ENCODE assay signal across 23 mouse cellular contexts in the genomic region with DNA sequence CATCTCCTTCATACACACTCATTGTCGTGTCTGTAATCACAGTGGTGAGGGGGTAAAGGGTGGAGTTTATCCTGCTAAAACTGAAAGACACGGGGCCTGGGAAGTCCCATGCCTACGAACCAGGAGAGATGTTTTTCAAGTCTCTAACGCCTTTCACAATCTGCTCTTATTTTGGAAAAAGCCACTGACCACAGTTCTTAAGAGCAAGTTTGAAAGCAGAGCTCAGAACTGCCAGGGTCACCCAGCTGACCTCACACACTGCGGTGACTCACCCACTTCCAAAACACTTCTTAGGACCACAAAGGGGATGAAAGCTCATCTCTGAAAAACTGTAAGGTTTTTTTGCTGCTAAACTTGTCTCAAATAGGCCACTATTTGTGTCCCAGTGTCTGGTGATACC.
DNase-seq lines count a peak whose midpoint lies in the region; ATAC-seq and TF ChIP-seq lines count a peak whose summit lies in the region.
"Had no signal": no experiment of that assay in that cellular context is flagged by ENCODE, and none has a peak within 500 bp of the region (broad histone marks: within the 10 kb centered on the region; RNA-seq: fewer than 3 reads in every experiment).

No protein-coding gene starts in this region.

- no peak for TF ChIP-seq POLR2A in small intestine, adult 2 months (IDR thresholded peaks at IDR 0.05; ENCODE audit: low read depth, low read length)

- H3K4me1 ChIP-seq in lung, postnatal 0 days (ENCODE audit: insufficient read depth, low read depth, low read length) = peaks cover 5% of the 10 kb centered on the region; the same call in 1 of the 2 replicates
- H3K4me1 ChIP-seq in small intestine, adult 2 months (ENCODE audit: control insufficient read depth, insufficient read depth, insufficient read length, low read length) = peaks cover 3% of the 10 kb centered on the region; the same call in 1 of the 2 replicates
- no peaks in the 10 kb centered on the region for H3K4me1 ChIP-seq in forebrain, postnatal 0 days (ENCODE audit: insufficient read depth)

- no peak overlapping the region for H3K9ac ChIP-seq in lung, postnatal 0 days (replicated peaks; ENCODE audit: low read depth)
- H3K9ac ChIP-seq in forebrain, postnatal 0 days = no peak overlapping the region
- H3K9ac ChIP-seq: heart, embryonic 15.5 days; limb, embryonic 13.5 days; liver, embryonic 14.5 days had no signal

- H3K4me2 ChIP-seq in lung, postnatal 0 days (replicated peaks; ENCODE audit: low read depth, low read length) = no peak overlapping the region
- H3K4me2 ChIP-seq in forebrain, postnatal 0 days (ENCODE audit: low read depth) = no peak overlapping the region
- H3K4me2 ChIP-seq: heart, embryonic 15.5 days; limb, embryonic 13.5 days had no signal

- no peaks in the 10 kb centered on the region for H3K27me3 ChIP-seq in lung, postnatal 0 days (replicated peaks; ENCODE audit: insufficient read depth, low read length)
- H3K27me3 ChIP-seq in small intestine, adult 2 months (ENCODE audit: control insufficient read depth, insufficient read depth, low read length) = no peaks in the 10 kb centered on the region
- no peaks in the 10 kb centered on the region for H3K27me3 ChIP-seq in forebrain, postnatal 0 days (ENCODE audit: insufficient read depth, low read length)

- H3K9me3 ChIP-seq in lung, postnatal 0 days (ENCODE audit: low read length) = no peaks in the 10 kb centered on the region
- no peaks in the 10 kb centered on the region for H3K9me3 ChIP-seq in forebrain, postnatal 0 days (ENCODE audit: low read length)
- H3K9me3 ChIP-seq: forebrain, embryonic 10.5 days; heart, embryonic 15.5 days; limb, embryonic 13.5 days; midbrain, embryonic 10.5 days had no signal

- ATAC-seq in lung, postnatal 0 days = peak; percentile 67; the same call in 1 of the 2 replicates
- ATAC-seq in forebrain, postnatal 0 days = no peak
- ATAC-seq: hindbrain, embryonic 16.5 days; intestine, embryonic 16.5 days had no signal

- no peak overlapping the region for H3K27ac ChIP-seq in lung, postnatal 0 days (ENCODE audit: low read length)
- peak overlapping the region; percentile 43 for H3K27ac ChIP-seq in small intestine, adult 2 months (ENCODE audit: insufficient read depth, low read depth, low read length)
- no peak overlapping the region for H3K27ac ChIP-seq in forebrain, postnatal 0 days (ENCODE audit: low read depth, low read length)
- H3K27ac ChIP-seq: forebrain, embryonic 10.5 days; heart, embryonic 15.5 days; limb, embryonic 13.5 days; liver, embryonic 14.5 days; macrophage; midbrain, embryonic 10.5 days had no signal

- H3K36me3 ChIP-seq in lung, postnatal 0 days (ENCODE audit: insufficient read depth, low read length) = no peaks in the 10 kb centered on the region
- H3K36me3 ChIP-seq in small intestine, adult 2 months (ENCODE audit: control insufficient read depth, insufficient read depth, low read length) = no peaks in the 10 kb centered on the region
- no peaks in the 10 kb centered on the region for H3K36me3 ChIP-seq in forebrain, postnatal 0 days (ENCODE audit: insufficient read depth)
- H3K36me3 ChIP-seq: forebrain, embryonic 10.5 days; heart, embryonic 15.5 days; limb, embryonic 13.5 days; midbrain, embryonic 10.5 days had no signal

- WGBS in lung, postnatal 0 days = 18% methylated on average over 5 of the region's 5 CpGs
- WGBS in small intestine, adult 2 months = 17% methylated on average over 5 of the region's 5 CpGs
- WGBS in forebrain, postnatal 0 days = 48% methylated on average over 5 of the region's 5 CpGs

- H3K4me3 ChIP-seq in lung, postnatal 0 days (ENCODE audit: low read depth, low read length) = no peak overlapping the region
- H3K4me3 ChIP-seq in small intestine, adult 2 months (ENCODE audit: low read depth, low read length) = no peak overlapping the region
- H3K4me3 ChIP-seq in forebrain, postnatal 0 days (ENCODE audit: low read depth, low read length) = no peak overlapping the region
- H3K4me3 ChIP-seq: forebrain, embryonic 10.5 days; heart, embryonic 15.5 days; limb, embryonic 13.5 days; midbrain, embryonic 10.5 days had no signal

- no peak for TF ChIP-seq EP300 in lung, postnatal 0 days (IDR thresholded peaks at IDR 0.05)

- DNase-seq in adrenal gland, adult (ENCODE audit: inconsistent age in 2 of 2, low spot score in 1 of 2) = peak; percentile 12 to 60
- DNase-seq in adrenal gland, adult 18-20 months (ENCODE audit: low spot score in 2 of 2) = no peak
- DNase-seq in lung, postnatal 0 days (ENCODE audit: low spot score) = peak; percentile 74
- DNase-seq in lung, postnatal 14 days = no peak
- peak; percentile 7 for DNase-seq in brain, adult 2 months (ENCODE audit: low read depth, low spot score)
- DNase-seq in forebrain, postnatal 0 days = no peak
- DNase-seq in kidney, postnatal 36 days = no peak
- DNase-seq: cerebellum, adult 11 months; cerebellum, postnatal 10 days; embryo, embryonic 11 days; heart, postnatal 4 days; retina, postnatal 1 day; right cerebral cortex, postnatal 4 days; thymus, postnatal 14 days had no signal

- TF ChIP-seq CTCF in lung, postnatal 0 days (IDR thresholded peaks at IDR 0.05) = no peak
- TF ChIP-seq CTCF in small intestine, adult 2 months (IDR thresholded peaks at IDR 0.05; ENCODE audit: extremely low read depth, insufficient read length, insufficient replicate concordance, low read depth, low read length) = no peak
- no peak for TF ChIP-seq CTCF in forebrain, postnatal 0 days (IDR thresholded peaks at IDR 0.05; ENCODE audit: low read depth)

Comparison
In these comparisons a context has a peak if more than half of its experiments do, and no peak if none do; other contexts are left out.
1. DNase-seq: peak in adrenal gland, adult (2 of 2), lung, postnatal 0 days (single experiment) and brain, adult 2 months (single experiment); none in adrenal gland, adult 18-20 months (0 of 2), lung, postnatal 14 days (single experiment), forebrain, postnatal 0 days (single experiment) and kidney, postnatal 36 days (0 of 2).